In the genomic region with DNA sequence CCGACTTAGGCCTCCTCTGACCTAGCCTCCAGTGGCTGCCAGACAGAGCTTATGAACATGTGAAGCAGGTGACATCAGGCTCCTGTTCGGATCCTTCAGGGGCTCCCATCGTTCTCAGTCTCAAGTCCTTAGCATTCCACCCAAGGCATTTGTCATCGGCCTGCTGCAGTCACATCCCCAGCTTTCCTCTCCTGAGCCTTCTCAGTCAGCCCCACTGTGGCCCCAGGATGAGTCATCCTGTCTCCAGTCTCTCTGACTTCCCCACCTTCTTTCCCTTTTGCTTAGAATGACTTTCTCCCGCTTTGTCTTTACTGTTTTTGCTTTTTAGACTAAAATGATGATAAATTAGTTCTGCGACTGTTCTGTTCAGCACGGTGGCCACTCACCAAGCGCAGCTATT, we compare ENCODE assay signal across 28 mouse cellular contexts. TPM values are rescaled to one million over a fixed set of nuclear protein-coding genes. Genes with fewer than 3 reads are reported as not detected.
DNase-seq lines count a peak whose midpoint lies in the region; ATAC-seq and TF ChIP-seq lines count a peak whose summit lies in the region.
"Had no signal": no experiment of that assay in that cellular context is flagged by ENCODE, and none has a peak within 500 bp of the region (broad histone marks: within the 10 kb centered on the region; RNA-seq: fewer than 3 reads in every experiment).

No protein-coding gene starts in this region.

- no peak overlapping the region for H3K4me2 ChIP-seq in kidney, embryonic 16.5 days (replicated peaks; ENCODE audit: low read depth, low read length)
- H3K4me2 ChIP-seq: embryonic facial prominence, embryonic 13.5 days; forebrain, embryonic 13.5 days; heart, embryonic 12.5 days; midbrain, embryonic 11.5 days; neural tube, embryonic 12.5 days had no signal

- no peak for TF ChIP-seq POLR2A in olfactory bulb, adult 2 months (IDR thresholded peaks at IDR 0.05; ENCODE audit: insufficient read depth, low read depth, low read length)

- H3K4me1 ChIP-seq in olfactory bulb, adult 2 months (ENCODE audit: control insufficient read depth, insufficient read depth, low read length): peaks cover 38% of the 10 kb centered on the region
- H3K4me1 ChIP-seq in forebrain, embryonic 10.5 days: peaks cover 7% of the 10 kb centered on the region
- no peaks in the 10 kb centered on the region for H3K4me1 ChIP-seq in kidney, embryonic 16.5 days (ENCODE audit: insufficient read depth, low read length)
- H3K4me1 ChIP-seq: neural tube, embryonic 12.5 days had no signal

- no peak for ATAC-seq in kidney, embryonic 16.5 days (ENCODE audit: low FRiP score, low TSS enrichment)
- ATAC-seq: forebrain, embryonic 13.5 days; hindbrain, postnatal 0 days; Patski had no signal

- WGBS in olfactory bulb, adult 2 months: 50% methylated on average over 8 of the region's 8 CpGs
- WGBS in forebrain, embryonic 10.5 days: 87% methylated on average over 8 of the region's 8 CpGs
- 66% methylated on average over 8 of the region's 8 CpGs for WGBS in kidney, embryonic 16.5 days

- H3K9me3 ChIP-seq in forebrain, embryonic 10.5 days: no peaks in the 10 kb centered on the region
- no peaks in the 10 kb centered on the region for H3K9me3 ChIP-seq in kidney, embryonic 16.5 days (ENCODE audit: low read length)
- H3K9me3 ChIP-seq: embryonic facial prominence, embryonic 13.5 days; forebrain, embryonic 13.5 days; heart, embryonic 12.5 days; neural tube, embryonic 12.5 days had no signal

- H3K27ac ChIP-seq in olfactory bulb, adult 2 months (ENCODE audit: insufficient read depth, low read depth, low read length): peak overlapping the region; percentile 79
- H3K27ac ChIP-seq in forebrain, embryonic 10.5 days: no peak overlapping the region
- H3K27ac ChIP-seq in kidney, embryonic 16.5 days (ENCODE audit: low read length): no peak overlapping the region
- H3K27ac ChIP-seq: embryonic facial prominence, embryonic 13.5 days; forebrain, embryonic 13.5 days; hindbrain, postnatal 0 days; neural tube, embryonic 12.5 days had no signal

- no peaks in the 10 kb centered on the region for H3K27me3 ChIP-seq in C2C12 (ENCODE audit: control insufficient read depth, insufficient read depth, insufficient read length)
- H3K27me3 ChIP-seq in forebrain, embryonic 10.5 days (ENCODE audit: poor library complexity, severe bottlenecking): no peaks in the 10 kb centered on the region
- no peaks in the 10 kb centered on the region for H3K27me3 ChIP-seq in kidney, embryonic 16.5 days (ENCODE audit: insufficient read depth, low read length)
- H3K27me3 ChIP-seq: embryonic facial prominence, embryonic 13.5 days; forebrain, embryonic 13.5 days; neural tube, embryonic 12.5 days had no signal

- H3K36me3 ChIP-seq in C2C12 (ENCODE audit: control insufficient read depth, insufficient read depth): no peaks in the 10 kb centered on the region
- no peaks in the 10 kb centered on the region for H3K36me3 ChIP-seq in forebrain, embryonic 10.5 days (replicated peaks)
- H3K36me3 ChIP-seq in kidney, embryonic 16.5 days (ENCODE audit: insufficient read depth, low read length): no peaks in the 10 kb centered on the region
- H3K36me3 ChIP-seq: embryonic facial prominence, embryonic 13.5 days; heart, embryonic 12.5 days; neural tube, embryonic 12.5 days had no signal

- no peaks in the 10 kb centered on the region for H3K79me2 ChIP-seq in C2C12 (ENCODE audit: control insufficient read depth, insufficient read depth)

- H3ac ChIP-seq in C2C12 (ENCODE audit: control insufficient read depth, insufficient read length, low read depth): no peak overlapping the region

- TF ChIP-seq CTCF in C2C12 (IDR thresholded peaks at IDR 0.05; ENCODE audit: control insufficient read depth, insufficient read depth, insufficient read length): no peak
- no peak for TF ChIP-seq CTCF in olfactory bulb, adult 2 months (IDR thresholded peaks at IDR 0.05; ENCODE audit: insufficient read depth, low read depth, low read length)

- no peaks in the 10 kb centered on the region for H3K79me3 ChIP-seq in C2C12 (ENCODE audit: low read depth)

- DNase-seq in adrenal gland, postnatal 36 days: peak; percentile 7 to 28
- no peak for DNase-seq in adrenal gland, postnatal 14 days
- peak; percentile 81 for DNase-seq in brain, adult 2 months (ENCODE audit: low read depth, low spot score)
- DNase-seq in forebrain, embryonic 10.5 days (ENCODE audit: extremely low spot score, low spot score): no peak
- DNase-seq in right cerebral cortex, postnatal 36 days (ENCODE audit: low spot score in 2 of 2): no peak
- DNase-seq: B cell, adult 2 months; cerebellum, adult 8-10 months; cerebellum, postnatal 36 days; embryo, embryonic 11 days; gastrocnemius, postnatal 14 days; heart, adult 18-20 months; heart, postnatal 14 days; kidney, adult 8-10 months; kidney, postnatal 14 days; layer of hippocampus, postnatal 36 days; lung, postnatal 4 days; right cerebral cortex, adult 18-20 months had no signal

- H3K9ac ChIP-seq in kidney, embryonic 16.5 days (replicated peaks; ENCODE audit: low read length): no peak overlapping the region
- H3K9ac ChIP-seq: embryonic facial prominence, embryonic 13.5 days; forebrain, embryonic 13.5 days; heart, embryonic 12.5 days; neural tube, embryonic 12.5 days had no signal

- no peak overlapping the region for H3K4me3 ChIP-seq in C2C12 (ENCODE audit: insufficient read depth, poor library complexity, severe bottlenecking)
- H3K4me3 ChIP-seq in olfactory bulb, adult 2 months (ENCODE audit: insufficient read depth, low read depth, low read length): no peak overlapping the region
- H3K4me3 ChIP-seq in forebrain, embryonic 10.5 days: no peak overlapping the region
- H3K4me3 ChIP-seq in kidney, embryonic 16.5 days (ENCODE audit: low read length): no peak overlapping the region
- H3K4me3 ChIP-seq: embryonic facial prominence, embryonic 13.5 days; erythroblast, embryonic 14.5 days; forebrain, embryonic 13.5 days; heart, embryonic 12.5 days; neural tube, embryonic 12.5 days had no signal

TF ChIP-seq in C2C12, 6 proteins besides CTCF, POLR2A, EP300 and RAD21:
- TF ChIP-seq CEBPB (IDR thresholded peaks at IDR 0.05; ENCODE audit: low read depth) (no peak), FOSL1 (IDR thresholded peaks at IDR 0.05; ENCODE audit: insufficient read depth, low read length, poor library complexity, severe bottlenecking) (peak; percentile 69), MYOD1 (IDR thresholded peaks at IDR 0.05; ENCODE audit: control insufficient read depth, insufficient read length, low read depth) (no peak), MYOG (IDR thresholded peaks at IDR 0.05; ENCODE audit: control insufficient read depth, extremely low read depth, insufficient read length) (no peak), MAX (IDR thresholded peaks at IDR 0.05) (no peak), USF1 (IDR thresholded peaks at IDR 0.05; ENCODE audit: low read depth) (no peak)

RNA-seq across cellular contexts. Expression of a gene that starts 17.8 kb away (rescaled TPM):
- under 1 TPM; 0.13 to 0.16 TPM for total RNA-seq in adrenal gland, postnatal 36 days (2021)
- 0.79 and 0.96 TPM in 2 replicates for total RNA-seq in adrenal gland, postnatal 14 days (2021)
- polyA plus RNA-seq in C2C12 (2012; fragmentation: generic; extraction: Trizol): 0.01 TPM
- polyA plus RNA-seq in olfactory bulb, adult 2 months (2012; ENCODE audit: insufficient read depth, insufficient read length, low replicate concordance, missing spikeins): not detected in 2 replicates
- 0.37 and 0.68 TPM in 2 replicates for polyA plus RNA-seq in forebrain, embryonic 10.5 days (2016; fragmentation: Nextera tagmentation; extraction: Ambion mirVana)
- polyA plus RNA-seq in kidney, embryonic 16.5 days (2015; fragmentation: Nextera tagmentation; extraction: Ambion mirVana): 5.4 and 6.3 TPM in 2 replicates
- total RNA-seq: layer of hippocampus, postnatal 36 days had no signal
- polyA plus RNA-seq: erythroblast, embryonic 14.5 days; forebrain, embryonic 13.5 days; Patski had no signal

RNA-seq across cellular contexts. Expression of a gene that starts 57.2 kb away (rescaled TPM):
- 10 to 100 TPM; 46.5 to 56.9 TPM for total RNA-seq in adrenal gland, postnatal 36 days (2021)
- 55.7 and 63.3 TPM in 2 replicates for total RNA-seq in adrenal gland, postnatal 14 days (2021)
- polyA plus RNA-seq in C2C12 (2012; fragmentation: generic; extraction: Trizol): 9.4 TPM
- polyA plus RNA-seq in olfactory bulb, adult 2 months (2012; ENCODE audit: insufficient read depth, insufficient read length, low replicate concordance, missing spikeins): 47.5 and 1,135 TPM in 2 replicates
- polyA plus RNA-seq in forebrain, embryonic 10.5 days (2016; fragmentation: Nextera tagmentation; extraction: Ambion mirVana): 40.5 and 43.4 TPM in 2 replicates
- 27.4 and 33.9 TPM in 2 replicates for polyA plus RNA-seq in kidney, embryonic 16.5 days (2015; fragmentation: Nextera tagmentation; extraction: Ambion mirVana)

Comparison
In these comparisons a context has a peak if more than half of its experiments do, and no peak if none do; other contexts are left out.
1. DNase-seq: peak in adrenal gland, postnatal 36 days (2 of 2) and brain, adult 2 months (single experiment); none in adrenal gland, postnatal 14 days (single experiment), forebrain, embryonic 10.5 days (single experiment) and right cerebral cortex, postnatal 36 days (0 of 2).